Mouse (Mus musculus) cerebellum, adult 9-10 months (tissue): Measurements from ENCODE around the gene Ccdc189.

Experiments used
- DNase-seq: peaks from one replicate; pipeline ENCODE4 v3.0.0; 2022

Gene Ccdc189

GRCm38 (mm10) chr7:127588011-127588871, at the start of gene Ccdc189, which contains the start of gene Rnf40:
Gene Ccdc189 (minus strand): TSS chr7:127588595.
Gene Rnf40 (plus strand): TSS chr7:127588767.
- peak; percentile 94 for DNase-seq

- DNase-seq: peak; percentile 76
Measured at GRCm38 (mm10) chr7:127636963-127637362, 48.6 kb upstream of the Ccdc189 start.

- DNase-seq: no peak
Measured at GRCm38 (mm10) chr7:127631416-127631815, 43.0 kb upstream of the Ccdc189 start.

GRCm38 (mm10) chr7:127628646-127629045, 40.3 kb upstream of the Ccdc189 start:
- no peak for DNase-seq

- DNase-seq: no peak
Measured at GRCm38 (mm10) chr7:127626471-127626870, 38.1 kb upstream of the Ccdc189 start.

GRCm38 (mm10) chr7:127626039-127626438, 37.6 kb upstream of the Ccdc189 start:
- no peak for DNase-seq

- peak; percentile 4 for DNase-seq
Measured at GRCm38 (mm10) chr7:127618402-127618801, 30.0 kb upstream of the Ccdc189 start.

GRCm38 (mm10) chr7:127617962-127618361, 29.6 kb upstream of the Ccdc189 start:
- DNase-seq: peak; percentile 7

GRCm38 (mm10) chr7:127616881-127617280, 28.5 kb upstream of the Ccdc189 start:
- DNase-seq: no peak

GRCm38 (mm10) chr7:127616336-127616735, 27.9 kb upstream of the Ccdc189 start:
- no peak for DNase-seq

GRCm38 (mm10) chr7:127614891-127615843, 26.8 kb upstream of the Ccdc189 start, which contains the start of gene Zfp629:
Gene Zfp629 (minus strand): TSS chr7:127615797.
- DNase-seq: peak; percentile 82

GRCm38 (mm10) chr7:127614511-127614890, 26.1 kb upstream of the Ccdc189 start:
- DNase-seq: no peak

- DNase-seq: no peak
Measured at GRCm38 (mm10) chr7:127614091-127614490, 25.7 kb upstream of the Ccdc189 start.

GRCm38 (mm10) chr7:127613501-127613900, 25.1 kb upstream of the Ccdc189 start:
- no peak for DNase-seq

- DNase-seq: no peak
Measured at GRCm38 (mm10) chr7:127611561-127611960, 23.2 kb upstream of the Ccdc189 start.

- no peak for DNase-seq
Measured at GRCm38 (mm10) chr7:127611011-127611410, 22.6 kb upstream of the Ccdc189 start.

GRCm38 (mm10) chr7:127607150-127607549, 18.8 kb upstream of the Ccdc189 start:
- no peak for DNase-seq

- no peak for DNase-seq
Measured at GRCm38 (mm10) chr7:127604256-127604655, 15.9 kb upstream of the Ccdc189 start.

GRCm38 (mm10) chr7:127602903-127603302, 14.5 kb upstream of the Ccdc189 start:
- DNase-seq: no peak

GRCm38 (mm10) chr7:127601735-127602134, 13.3 kb upstream of the Ccdc189 start:
- DNase-seq: no peak

GRCm38 (mm10) chr7:127600612-127601011, 12.2 kb upstream of the Ccdc189 start:
- no peak for DNase-seq

- DNase-seq: no peak
Measured at GRCm38 (mm10) chr7:127596747-127597146, 8.4 kb upstream of the Ccdc189 start.

- no peak for DNase-seq
Measured at GRCm38 (mm10) chr7:127592575-127592974, 4.2 kb upstream of the Ccdc189 start.
